Mouse (Mus musculus) adrenal gland, postnatal 4 days (tissue): Measurements from ENCODE around the gene Cyb561. TPM values are rescaled to one million over a fixed set of nuclear protein-coding genes. Genes with fewer than 3 reads are reported as not detected.

Experiments used
- DNase-seq, 2 experiments: peaks; one replicate each; pipeline ENCODE4 v3.0.0; 2021 to 2022; ENCODE audit warnings: low spot score in 2 of 2, mixed read lengths in 2 of 2
- total RNA-seq, 2 experiments: library from RNA; stranded (reverse); gene quantifications; 2 replicates each; pipeline ENCODE4 v1.2.3; 2021

Gene Cyb561
- total RNA-seq, 2 experiments from 2014 or later, result 189 to 197 TPM

DNA sequence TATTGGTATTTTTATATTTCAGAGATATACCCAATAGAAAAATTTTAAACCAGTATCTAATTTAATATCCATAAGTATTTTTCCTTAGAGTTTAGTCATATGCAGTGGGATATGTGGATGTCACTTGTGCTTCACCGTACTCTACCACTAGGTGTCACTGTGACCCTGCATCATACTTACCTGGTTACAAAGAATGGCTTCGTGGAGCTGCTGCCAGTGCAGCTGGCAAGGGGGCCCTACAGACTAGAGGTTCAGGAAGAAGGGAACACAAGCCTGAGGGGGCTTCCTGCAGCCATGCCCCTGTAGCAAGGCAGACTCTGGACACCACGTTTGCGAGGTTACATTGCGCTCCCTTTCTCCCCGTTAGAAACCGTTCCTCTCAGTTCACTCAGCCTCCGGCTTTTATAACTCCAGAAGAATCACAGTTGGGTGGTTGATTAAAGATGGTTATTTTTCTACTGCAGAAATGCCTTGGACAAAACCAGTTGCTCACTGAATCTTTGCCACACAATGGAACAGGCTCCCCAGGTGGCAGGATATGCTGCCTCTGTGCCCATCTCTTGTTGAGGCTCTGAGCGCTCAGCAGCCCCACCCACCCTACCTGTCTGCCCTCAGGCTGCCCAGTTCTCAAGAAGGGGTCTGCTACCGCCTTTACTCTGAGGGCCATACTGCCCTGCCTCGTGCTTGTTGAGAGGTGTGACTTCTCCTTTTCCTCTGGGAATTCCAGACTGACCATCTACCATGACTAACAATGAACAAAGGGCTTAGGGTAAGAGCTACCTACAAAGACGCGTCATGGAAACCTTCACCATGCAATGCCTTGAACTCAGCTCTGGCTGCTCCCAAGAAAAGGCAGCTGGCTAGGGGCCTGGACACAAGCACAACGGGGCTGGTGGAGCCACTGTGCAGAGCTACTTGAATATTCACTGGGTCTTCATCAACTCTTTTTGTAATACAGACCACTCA is 25.8 kb downstream of the Cyb561 start:
- DNase-seq, result peak in 1 of 2 experiments; percentile 50

DNA sequence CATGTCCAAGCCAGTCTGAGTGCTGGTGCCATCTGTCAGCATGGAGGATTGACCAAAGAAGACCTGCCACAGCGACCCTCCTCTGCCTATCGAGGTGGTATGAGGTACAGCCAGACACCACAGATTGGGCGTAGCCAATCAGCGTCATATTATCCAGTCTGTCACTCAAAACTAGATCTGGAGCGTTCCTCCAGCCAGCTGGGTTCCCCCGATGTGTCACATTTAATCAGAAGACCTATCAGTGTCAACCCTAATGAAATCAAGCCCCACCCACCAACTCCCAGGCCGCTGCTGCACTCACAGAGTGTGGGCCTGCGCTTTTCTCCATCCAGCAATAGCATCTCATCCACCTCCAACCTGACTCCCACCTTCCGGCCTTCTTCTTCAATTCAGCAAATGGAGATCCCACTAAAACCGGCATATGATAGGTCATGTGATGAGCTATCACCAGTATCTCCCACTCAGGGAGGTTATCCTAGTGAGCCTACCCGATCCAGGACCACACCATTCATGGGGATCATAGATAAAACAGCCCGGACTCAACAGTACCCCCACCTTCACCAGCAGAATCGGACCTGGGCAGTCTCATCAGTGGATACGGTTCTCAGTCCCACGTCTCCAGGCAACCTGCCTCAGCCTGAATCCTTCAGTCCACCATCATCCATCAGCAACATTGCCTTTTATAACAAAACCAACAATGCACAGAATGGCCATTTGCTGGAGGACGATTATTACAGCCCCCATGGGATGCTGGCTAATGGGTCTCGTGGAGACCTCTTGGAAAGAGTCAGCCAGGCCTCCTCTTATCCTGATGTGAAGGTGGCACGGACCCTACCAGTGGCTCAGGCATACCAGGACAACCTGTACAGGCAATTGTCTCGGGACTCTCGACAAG is 30.1 kb downstream of the Cyb561 start:
- DNase-seq, result no peak

- no peak for DNase-seq
These were observed 31.9 kb downstream of the Cyb561 start for GRCm38 (mm10) chr11:105921275-105921674.

DNA sequence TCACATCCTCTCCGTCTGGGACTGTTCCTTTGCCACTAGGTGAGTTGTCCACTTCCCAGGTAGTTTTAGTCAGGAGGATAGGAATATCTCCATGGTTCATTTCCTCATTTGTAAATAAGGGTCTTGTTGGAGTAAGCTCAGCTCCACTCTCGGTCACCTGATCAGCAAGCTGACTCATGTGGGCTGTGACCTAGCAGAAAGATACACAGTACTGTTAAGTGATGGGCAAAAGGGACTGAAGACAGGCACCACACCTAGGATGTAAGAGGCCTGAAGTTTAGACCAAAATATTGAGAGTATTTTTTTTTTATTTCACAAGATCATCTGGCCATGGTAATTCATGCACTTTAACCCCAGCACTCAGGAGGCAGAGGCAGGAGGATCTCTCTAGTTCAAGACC is 32.3 kb downstream of the Cyb561 start:
- DNase-seq, result no peak

DNA sequence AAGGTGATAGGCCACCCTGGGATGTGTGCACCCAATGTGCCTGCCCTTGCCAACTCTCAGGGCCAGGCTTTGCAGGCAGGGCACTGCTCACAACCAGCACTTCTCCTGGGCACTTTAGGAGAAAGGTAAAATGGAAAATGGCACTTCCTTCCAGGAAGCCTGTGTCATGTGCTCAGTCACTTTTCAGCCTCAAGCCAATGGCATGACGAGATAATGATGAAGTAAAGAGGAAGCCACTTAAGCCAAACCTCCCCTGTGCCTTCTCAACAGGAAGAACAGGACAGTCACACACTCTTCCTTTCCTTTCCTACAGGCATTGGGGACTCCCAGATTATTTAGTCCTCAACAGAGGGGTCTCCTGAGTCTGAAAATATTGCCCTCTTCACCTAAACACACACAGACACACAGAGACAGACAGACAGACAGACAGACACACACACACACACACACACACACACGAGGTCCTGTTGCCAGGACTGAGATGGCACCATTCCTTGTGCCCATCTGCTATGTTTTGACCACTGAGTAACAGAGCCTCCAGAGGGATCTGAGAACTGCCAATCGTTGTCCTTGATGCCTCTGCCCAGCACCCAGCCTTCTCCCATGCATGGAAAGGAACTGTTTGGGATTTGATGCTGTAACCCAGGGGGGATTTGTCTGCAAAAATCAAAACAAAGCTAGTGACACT is 32.9 kb downstream of the Cyb561 start:
- DNase-seq, result no peak

DNA sequence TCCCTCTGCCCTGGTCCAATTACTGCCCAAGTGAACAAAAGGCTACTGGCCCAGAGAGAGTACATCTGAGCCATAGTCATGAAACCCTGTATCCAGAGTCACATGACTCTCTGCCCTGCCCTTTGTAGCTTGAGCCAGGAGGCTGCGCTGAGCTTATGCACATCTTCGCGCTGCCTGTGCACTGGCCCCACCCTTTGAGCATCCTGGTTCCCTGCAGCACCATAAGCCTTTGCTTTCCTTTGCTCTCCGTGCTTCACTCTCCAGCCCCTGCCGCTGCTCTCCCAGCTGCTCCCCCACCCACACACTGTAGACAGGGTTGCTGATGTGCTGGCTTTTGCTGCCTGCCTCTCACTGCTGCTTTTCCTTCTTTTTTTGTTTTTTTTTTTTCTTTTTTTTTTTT is 39.6 kb downstream of the Cyb561 start:
- no peak for DNase-seq

- peak in 1 of 2 experiments; percentile 40 for DNase-seq
These were observed 41.4 kb downstream of the Cyb561 start for GRCm38 (mm10) chr11:105911592-105912375.

DNA sequence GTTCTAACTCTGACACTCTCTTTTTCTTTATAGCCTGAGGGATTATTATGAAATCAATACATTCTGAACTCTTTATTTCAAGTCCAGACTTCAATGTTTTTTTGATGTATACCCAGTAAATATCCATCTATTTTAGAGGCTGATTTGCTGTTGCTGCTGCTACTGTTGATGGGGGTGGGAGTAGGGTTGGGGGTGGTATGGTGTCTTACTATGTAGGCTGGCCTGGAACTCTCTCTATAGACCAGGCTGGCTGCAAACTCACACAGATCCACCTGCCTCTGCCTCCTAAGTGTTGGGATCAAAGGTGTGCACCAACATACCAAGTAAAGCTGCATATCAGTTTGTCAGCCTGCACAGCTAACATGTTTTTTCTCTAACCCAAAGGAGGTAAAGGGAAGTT is 42.0 kb downstream of the Cyb561 start:
- no peak for DNase-seq

GRCm38 (mm10) chr11:105909617-105910016 is 43.5 kb downstream of the Cyb561 start:
- no peak for DNase-seq

DNA sequence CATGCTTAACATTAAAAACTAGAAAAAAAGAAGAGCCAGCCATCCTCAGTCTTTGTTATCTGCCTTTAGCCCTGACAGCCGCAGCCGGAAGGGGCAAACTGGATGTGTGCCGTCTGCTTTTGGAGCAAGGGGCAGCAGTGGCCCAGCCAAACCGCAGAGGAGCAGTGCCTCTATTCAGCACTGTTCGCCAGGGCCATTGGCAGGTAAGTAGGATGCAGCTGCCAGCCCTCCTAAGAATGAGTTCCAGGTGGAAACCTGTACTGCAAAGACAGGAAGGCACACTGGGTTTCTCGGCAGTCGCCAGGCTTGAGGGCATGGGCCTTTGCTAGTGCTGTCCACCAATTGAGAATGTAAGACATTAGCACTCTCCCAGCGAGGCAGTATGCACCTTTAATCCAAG is 44.2 kb downstream of the Cyb561 start:
- no peak for DNase-seq

- no peak for DNase-seq
These were observed 45.8 kb downstream of the Cyb561 start for GRCm38 (mm10) chr11:105907381-105907780.

DNA sequence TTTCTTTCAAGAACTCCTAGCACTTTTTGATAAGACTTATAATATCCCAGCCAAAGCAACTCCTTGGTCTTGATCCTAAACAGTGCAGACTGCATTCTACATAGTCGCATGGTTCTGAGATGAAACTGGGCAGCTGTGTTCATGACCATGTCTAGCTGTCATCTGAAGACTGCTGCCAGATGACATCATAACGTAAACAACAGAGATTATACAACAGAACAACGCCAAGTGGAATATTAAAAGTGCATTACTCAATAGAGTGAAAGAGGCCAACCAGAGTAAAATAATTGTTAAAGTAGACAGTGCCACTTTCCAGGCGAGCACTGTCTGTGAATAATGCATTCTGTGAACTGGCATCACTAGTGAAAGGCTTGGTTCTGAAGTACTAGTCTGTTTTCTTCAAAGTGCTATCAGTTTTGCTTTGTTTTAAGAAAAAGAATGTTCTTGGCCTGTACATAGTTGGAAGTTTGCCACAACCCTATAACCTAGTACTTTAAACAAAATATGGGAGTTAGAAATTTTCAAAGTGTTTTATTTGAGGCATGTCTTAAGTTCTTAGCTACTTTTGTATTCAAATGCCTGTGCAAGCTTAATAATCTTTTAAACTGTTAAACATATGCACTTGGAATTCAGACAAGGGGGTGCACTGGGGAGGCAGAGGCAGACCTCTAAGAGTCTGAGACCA is 47.5 kb downstream of the Cyb561 start:
- no peak for DNase-seq

GRCm38 (mm10) chr11:105902956-105903355 is 50.2 kb downstream of the Cyb561 start:
- DNase-seq, result no peak

- DNase-seq, result no peak
These were observed 51.6 kb downstream of the Cyb561 start for GRCm38 (mm10) chr11:105901501-105901900.

DNA sequence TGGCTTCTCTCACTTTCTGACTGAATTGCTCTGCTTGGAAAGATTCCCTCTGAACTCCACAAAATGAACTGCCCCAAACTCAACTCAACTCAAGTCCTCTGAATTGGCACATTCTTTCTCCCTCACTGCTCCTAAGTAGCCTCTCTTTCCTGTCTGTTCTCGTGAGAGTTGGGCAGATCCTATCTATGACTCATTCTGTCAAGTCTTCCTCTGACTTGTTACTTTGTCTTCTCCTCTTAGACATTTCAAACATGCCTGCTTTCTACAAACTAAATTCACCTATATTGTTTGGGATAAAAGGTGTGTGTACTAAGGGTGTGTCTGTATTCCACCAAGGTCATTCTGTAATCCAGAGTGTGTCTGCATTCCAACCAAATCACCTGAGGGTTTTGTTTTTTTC is 54.0 kb downstream of the Cyb561 start:
- DNase-seq, result no peak

- DNase-seq, result no peak
These were observed 65.9 kb downstream of the Cyb561 start for GRCm38 (mm10) chr11:105887281-105887680.

- no peak for DNase-seq
These were observed 67.6 kb downstream of the Cyb561 start for GRCm38 (mm10) chr11:105885558-105885957.
